Mouse (Mus musculus): Measurements from ENCODE around the gene Vmn1r198. TPM values are rescaled to one million over a fixed set of nuclear protein-coding genes. Genes with fewer than 3 reads are reported as not detected.
"Not testable (repeated sequence)": the region's sequence is repeated elsewhere in the genome, so short reads cannot be mapped to it uniquely, and the experiment has no call there.

Gene Vmn1r198
- polyA plus RNA-seq (2016; fragmentation: Nextera tagmentation; extraction: Ambion mirVana), result not detected in 2 replicates

- Histone ChIP-seq H3K36me3 (replicated peaks) (no peaks in the 10 kb centered on the region), H3K4me3 (no peak within 1 kb of the TSS), H3K27ac (no peak within 1 kb of the TSS), H3K4me1 (no peaks in the 10 kb centered on the region), H3K27me3 (ENCODE audit: poor library complexity, severe bottlenecking) (no peaks in the 10 kb centered on the region), H3K9me3 (no peaks in the 10 kb centered on the region)
- no peak for DNase-seq (ENCODE audit: extremely low spot score, low spot score)
- WGBS, result 71% methylated on average over 1 of the region's 1 CpGs
Measured at GRCm38 (mm10) chr13:22350064-22350463, at the start of gene Vmn1r198. Vmn1r198 (plus strand) TSS chr13:22350364.

GRCm38 (mm10) chr13:22308075-22308474 is 42.1 kb upstream of the Vmn1r198 start:
- WGBS, result 92% methylated on average over 5 of the region's 5 CpGs
- H3K4me3 ChIP-seq; H3K27ac ChIP-seq; H3K9me3 ChIP-seq; H3K4me1 ChIP-seq; DNase-seq (ENCODE audit: extremely low spot score, low spot score); H3K27me3 ChIP-seq (ENCODE audit: poor library complexity, severe bottlenecking); H3K36me3 ChIP-seq (replicated peaks): not testable (repeated sequence)

- Histone ChIP-seq H3K4me1 (no peaks in the 10 kb centered on the region), H3K27ac (no peak overlapping the region), H3K4me3 (no peak overlapping the region), H3K27me3 (ENCODE audit: poor library complexity, severe bottlenecking) (no peaks in the 10 kb centered on the region), H3K36me3 (replicated peaks) (no peaks in the 10 kb centered on the region), H3K9me3 (no peaks in the 10 kb centered on the region; the same call in 1 of the 2 replicates)
- no peak for DNase-seq (ENCODE audit: extremely low spot score, low spot score)
- 87% methylated on average over 2 of the region's 2 CpGs for WGBS
Measured at GRCm38 (mm10) chr13:22315361-22315760, 34.8 kb upstream of the Vmn1r198 start.

DNA sequence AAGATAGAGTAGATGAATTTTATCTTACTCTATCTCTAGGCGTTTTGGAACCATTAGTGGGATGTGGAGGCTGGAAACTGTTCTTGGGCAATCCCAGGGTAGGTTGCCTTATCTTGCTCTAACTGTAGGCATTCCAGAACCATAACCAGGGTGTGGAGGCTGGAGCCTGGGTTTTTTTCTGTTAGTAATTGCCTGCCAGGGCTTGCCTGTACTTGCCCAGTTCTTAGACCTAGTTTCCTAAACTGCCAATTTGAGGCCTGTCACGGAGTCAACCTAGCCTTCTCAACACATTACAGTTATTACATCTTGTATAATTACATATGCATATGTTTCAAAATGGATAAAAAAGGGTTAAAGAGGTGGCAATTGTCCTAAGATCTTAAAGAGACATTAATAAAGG is 32.8 kb upstream of the Vmn1r198 start:
- DNase-seq (ENCODE audit: extremely low spot score, low spot score), result no peak
- Histone ChIP-seq H3K9me3 (no peaks in the 10 kb centered on the region; the same call in 1 of the 2 replicates), H3K4me1 (no peaks in the 10 kb centered on the region), H3K27ac (no peak overlapping the region), H3K27me3 (ENCODE audit: poor library complexity, severe bottlenecking) (no peaks in the 10 kb centered on the region), H3K36me3 (replicated peaks) (no peaks in the 10 kb centered on the region), H3K4me3 (no peak overlapping the region)
- WGBS, result 88% methylated on average over 2 of the region's 2 CpGs

DNA sequence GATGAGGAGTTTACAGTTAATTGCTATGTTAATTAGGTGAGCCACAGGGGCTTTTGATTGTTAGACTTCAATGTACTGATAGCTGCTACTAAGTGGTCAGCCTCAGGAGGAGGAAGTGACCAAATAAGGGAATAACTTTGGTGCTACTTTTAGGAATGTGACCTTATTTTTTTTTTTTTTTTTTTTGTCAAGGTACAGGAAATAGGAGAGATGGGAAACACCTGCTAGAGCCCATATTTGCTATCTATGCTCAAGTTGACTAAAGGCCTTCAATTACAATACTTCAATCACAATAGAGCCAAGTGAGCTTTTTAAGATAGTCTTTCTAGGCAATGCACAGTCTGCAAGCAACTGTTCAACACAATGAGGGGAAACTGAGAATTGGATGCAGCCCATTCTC is 30.1 kb upstream of the Vmn1r198 start:
- H3K27me3 ChIP-seq (ENCODE audit: poor library complexity, severe bottlenecking), result no peaks in the 10 kb centered on the region
- DNase-seq (ENCODE audit: extremely low spot score, low spot score), result no peak

GRCm38 (mm10) chr13:22324289-22324688 is 25.9 kb upstream of the Vmn1r198 start, which contains the start of gene Vmn1r197:
Vmn1r197 (plus strand) TSS chr13:22324589.
- Histone ChIP-seq H3K9me3 (no peaks in the 10 kb centered on the region), H3K4me3 (no peak within 1 kb of the TSS), H3K27me3 (ENCODE audit: poor library complexity, severe bottlenecking) (no peaks in the 10 kb centered on the region), H3K36me3 (replicated peaks) (no peaks in the 10 kb centered on the region), H3K27ac (no peak within 1 kb of the TSS), H3K4me1 (no peaks in the 10 kb centered on the region)
- no peak for DNase-seq (ENCODE audit: extremely low spot score, low spot score)

More for the DNA sequence above, 30.1 kb upstream of the Vmn1r198 start:
- Histone ChIP-seq H3K27ac (no peak overlapping the region), H3K4me1 (no peaks in the 10 kb centered on the region), H3K9me3 (no peaks in the 10 kb centered on the region), H3K36me3 (replicated peaks) (no peaks in the 10 kb centered on the region), H3K4me3 (no peak overlapping the region)

DNA sequence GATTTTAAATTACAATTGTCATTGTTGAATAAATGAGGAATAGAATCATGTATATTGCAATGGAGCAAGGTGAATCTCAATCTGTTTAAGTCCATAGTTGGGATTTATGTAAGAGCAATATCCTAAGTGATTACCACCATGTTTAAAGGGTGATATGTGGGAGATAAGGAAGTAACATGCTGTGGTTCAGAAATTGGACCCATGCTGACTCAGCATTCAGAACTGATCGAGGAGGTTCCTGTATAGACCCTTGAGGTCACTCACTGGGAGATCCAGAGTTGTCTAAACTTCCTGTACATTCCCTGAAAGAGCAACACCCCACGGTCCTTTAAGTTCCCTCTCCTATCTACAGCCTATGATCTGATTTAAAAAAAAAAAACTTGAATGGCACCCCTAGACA is 16.9 kb upstream of the Vmn1r198 start:
- WGBS, result 90% methylated on average over 2 of the region's 2 CpGs

GRCm38 (mm10) chr13:22335565-22335964 is 14.6 kb upstream of the Vmn1r198 start:
- H3K4me1 ChIP-seq, result no peaks in the 10 kb centered on the region
- no peaks in the 10 kb centered on the region for H3K36me3 ChIP-seq (replicated peaks)
- WGBS, result 91% methylated on average over 1 of the region's 1 CpGs
- H3K4me3 ChIP-seq, result no peak overlapping the region
- H3K27ac ChIP-seq, result no peak overlapping the region
- no peaks in the 10 kb centered on the region for H3K9me3 ChIP-seq
- DNase-seq (ENCODE audit: extremely low spot score, low spot score), result no peak
- no peaks in the 10 kb centered on the region for H3K27me3 ChIP-seq (ENCODE audit: poor library complexity, severe bottlenecking)

More for the DNA sequence above, 16.9 kb upstream of the Vmn1r198 start:
- Histone ChIP-seq H3K4me1 (no peaks in the 10 kb centered on the region), H3K9me3 (no peaks in the 10 kb centered on the region), H3K4me3 (no peak overlapping the region), H3K27me3 (ENCODE audit: poor library complexity, severe bottlenecking) (no peaks in the 10 kb centered on the region), H3K36me3 (replicated peaks) (no peaks in the 10 kb centered on the region), H3K27ac (no peak overlapping the region)
- DNase-seq (ENCODE audit: extremely low spot score, low spot score), result no peak

DNA sequence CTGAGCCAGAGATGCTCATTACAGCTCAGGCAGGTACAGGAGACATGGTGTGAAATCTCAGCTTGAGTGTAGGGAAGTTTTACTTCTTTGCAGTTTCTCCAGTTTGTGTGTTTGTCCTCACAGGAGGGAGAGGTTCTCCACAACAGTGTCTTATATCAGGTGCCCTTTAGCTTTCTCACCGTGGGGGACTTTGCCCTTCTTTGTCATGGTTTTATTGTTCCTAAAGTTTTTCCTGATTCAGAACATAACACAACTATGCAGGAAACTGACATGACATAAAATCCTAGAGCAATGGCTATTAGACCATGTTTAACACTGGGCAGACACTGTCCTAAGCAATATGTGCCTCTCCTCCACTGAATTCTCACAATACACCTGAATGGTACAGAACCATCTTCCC is 649 bp downstream of the Vmn1r198 start:
- no peaks in the 10 kb centered on the region for H3K9me3 ChIP-seq
- DNase-seq (ENCODE audit: extremely low spot score, low spot score), result no peak
- no peaks in the 10 kb centered on the region for H3K36me3 ChIP-seq (replicated peaks)
- no peaks in the 10 kb centered on the region for H3K4me1 ChIP-seq
- no peak overlapping the region for H3K4me3 ChIP-seq
- no peak overlapping the region for H3K27ac ChIP-seq
- WGBS, result 86% methylated on average over 1 of the region's 1 CpGs
- H3K27me3 ChIP-seq (ENCODE audit: poor library complexity, severe bottlenecking), result no peaks in the 10 kb centered on the region

DNA sequence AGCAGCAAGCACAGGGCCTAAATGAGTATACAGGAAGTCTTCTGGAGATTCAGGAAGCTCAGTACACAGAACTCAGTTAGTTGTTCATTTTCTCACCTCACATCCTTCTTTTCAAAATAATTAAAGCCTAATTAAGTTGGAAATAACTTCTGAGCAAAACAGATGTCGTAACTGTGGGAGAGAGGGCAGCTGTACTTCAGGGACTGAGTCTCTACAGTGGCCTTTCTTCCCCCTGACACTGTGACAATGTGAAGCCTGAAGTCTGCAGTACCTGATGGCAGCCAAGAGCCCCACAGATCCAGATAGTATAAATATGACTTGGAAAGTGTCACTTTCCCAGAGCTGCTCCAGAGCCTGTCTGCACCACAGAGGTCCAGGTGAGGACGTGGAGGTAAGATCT is 29.4 kb downstream of the Vmn1r198 start, which contains the start of gene Vmn1r199:
Gene Vmn1r199 (plus strand): TSS at position 301 of the 400 bp plus-strand sequence.
- Histone ChIP-seq H3K9me3 (no peaks in the 10 kb centered on the region), H3K4me3 (no peak within 1 kb of the TSS), H3K36me3 (replicated peaks) (no peaks in the 10 kb centered on the region), H3K27me3 (ENCODE audit: poor library complexity, severe bottlenecking) (no peaks in the 10 kb centered on the region), H3K27ac (no peak within 1 kb of the TSS), H3K4me1 (no peaks in the 10 kb centered on the region)
- 80% methylated on average over 2 of the region's 2 CpGs for WGBS
- DNase-seq (ENCODE audit: extremely low spot score, low spot score), result no peak

GRCm38 (mm10) chr13:22381128-22381527 is 31.0 kb downstream of the Vmn1r198 start:
- H3K4me3 ChIP-seq; H3K36me3 ChIP-seq (replicated peaks); H3K27ac ChIP-seq; H3K4me1 ChIP-seq; H3K27me3 ChIP-seq (ENCODE audit: poor library complexity, severe bottlenecking); DNase-seq (ENCODE audit: extremely low spot score, low spot score); H3K9me3 ChIP-seq: not testable (repeated sequence)
- 83% methylated on average over 3 of the region's 3 CpGs for WGBS

DNA sequence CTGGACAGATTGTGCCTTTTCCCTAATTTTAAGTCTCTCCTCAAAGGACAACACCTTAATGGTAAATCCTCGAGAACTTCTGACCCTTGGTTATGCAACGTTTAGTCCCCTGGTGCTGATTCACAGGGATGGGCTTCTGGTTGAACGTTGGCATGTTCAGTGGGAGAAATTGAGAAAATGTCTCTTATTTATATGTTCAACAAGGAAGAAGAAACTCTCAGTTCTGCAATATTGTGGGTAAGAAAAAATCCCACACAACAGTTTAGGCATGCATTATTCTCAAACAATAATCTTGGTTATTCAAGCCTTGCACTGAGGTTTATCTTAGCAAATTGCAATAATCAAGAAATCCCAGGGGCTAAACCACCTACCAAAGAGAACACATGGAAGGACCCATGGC is 33.2 kb downstream of the Vmn1r198 start:
- H3K4me3 ChIP-seq, result no peak overlapping the region
- H3K27me3 ChIP-seq (ENCODE audit: poor library complexity, severe bottlenecking), result no peaks in the 10 kb centered on the region
- no peaks in the 10 kb centered on the region for H3K9me3 ChIP-seq
- no peaks in the 10 kb centered on the region for H3K4me1 ChIP-seq
- 83% methylated on average over 3 of the region's 3 CpGs for WGBS
- H3K27ac ChIP-seq, result no peak overlapping the region
- no peak for DNase-seq (ENCODE audit: extremely low spot score, low spot score)
- H3K36me3 ChIP-seq (replicated peaks), result no peaks in the 10 kb centered on the region

GRCm38 (mm10) chr13:22387050-22387449 is 36.9 kb downstream of the Vmn1r198 start:
- peaks cover 10% of the 10 kb centered on the region for H3K4me1 ChIP-seq
- no peak overlapping the region for H3K4me3 ChIP-seq
- WGBS, result 89% methylated on average over 1 of the region's 1 CpGs
- DNase-seq (ENCODE audit: extremely low spot score, low spot score), result no peak
- no peak overlapping the region for H3K27ac ChIP-seq
- no peaks in the 10 kb centered on the region for H3K36me3 ChIP-seq (replicated peaks)
- H3K27me3 ChIP-seq (ENCODE audit: poor library complexity, severe bottlenecking), result no peaks in the 10 kb centered on the region
- no peaks in the 10 kb centered on the region for H3K9me3 ChIP-seq

DNA sequence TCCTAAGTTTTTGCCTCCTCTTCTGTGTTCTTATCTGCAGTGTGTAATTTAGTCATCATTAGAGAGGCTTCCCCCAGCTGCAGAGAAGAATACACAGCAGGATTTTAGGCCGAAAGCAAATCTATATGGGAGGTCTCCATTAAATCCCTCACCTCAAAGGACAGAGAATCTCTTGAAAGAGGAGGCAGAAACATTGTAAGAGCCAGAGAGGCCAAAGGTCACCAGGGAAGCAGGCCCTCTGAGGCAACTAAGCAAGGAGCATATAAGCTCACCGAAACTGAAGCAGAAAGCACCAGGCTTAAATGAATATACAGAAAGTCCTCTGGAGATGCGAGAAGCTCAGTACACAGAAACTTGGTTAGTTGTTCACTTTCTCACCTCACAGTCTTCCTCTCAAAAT is 39.9 kb downstream of the Vmn1r198 start, which contains the start of gene Vmn1r200:
Gene Vmn1r200 (plus strand): TSS at position 301 of the 400 bp plus-strand sequence.
- 21% methylated on average over 3 of the region's 3 CpGs for WGBS
- Histone ChIP-seq H3K36me3 (replicated peaks) (no peaks in the 10 kb centered on the region), H3K9me3 (no peaks in the 10 kb centered on the region), H3K27me3 (ENCODE audit: poor library complexity, severe bottlenecking) (no peaks in the 10 kb centered on the region), H3K27ac (no peak within 1 kb of the TSS), H3K4me3 (no peak within 1 kb of the TSS), H3K4me1 (peaks cover 10% of the 10 kb centered on the region)
- DNase-seq (ENCODE audit: extremely low spot score, low spot score), result no peak

Measured in forebrain, embryonic 10.5 days (tissue).